Mouse (Mus musculus): ENCODE measurements at regions not wholly inside any gene's neighbourhood (a gene's known extent, or its start where the extent isn't known, plus 50 kb on each side); places are given as distances from the start of the nearest gene placed in this dataset.
"Not testable (repeated sequence)": the region's sequence is repeated elsewhere in the genome, so short reads cannot be mapped to it uniquely, and the experiment has no call there.

DNA sequence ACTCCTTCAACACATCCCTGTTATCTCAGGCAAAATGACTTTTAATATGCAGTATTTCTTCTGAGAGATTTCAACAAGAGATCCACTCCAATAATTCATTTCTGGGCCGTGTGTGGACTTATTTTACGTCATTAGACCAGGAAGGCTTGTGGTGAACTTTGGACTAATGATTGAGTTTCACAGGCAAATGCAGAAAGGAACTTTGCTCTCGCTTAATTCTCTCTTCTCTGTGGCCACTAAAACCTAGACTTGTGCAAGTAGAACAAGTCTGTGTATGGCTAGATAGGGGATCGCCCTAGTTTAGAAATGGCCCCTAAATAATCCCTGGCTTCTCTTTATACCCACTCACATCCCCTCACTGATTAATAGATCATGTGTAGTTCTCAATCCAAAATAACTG lies 50.6 kb upstream of the Ppp1r12a start:
- DNase-seq, result no peak

DNA sequence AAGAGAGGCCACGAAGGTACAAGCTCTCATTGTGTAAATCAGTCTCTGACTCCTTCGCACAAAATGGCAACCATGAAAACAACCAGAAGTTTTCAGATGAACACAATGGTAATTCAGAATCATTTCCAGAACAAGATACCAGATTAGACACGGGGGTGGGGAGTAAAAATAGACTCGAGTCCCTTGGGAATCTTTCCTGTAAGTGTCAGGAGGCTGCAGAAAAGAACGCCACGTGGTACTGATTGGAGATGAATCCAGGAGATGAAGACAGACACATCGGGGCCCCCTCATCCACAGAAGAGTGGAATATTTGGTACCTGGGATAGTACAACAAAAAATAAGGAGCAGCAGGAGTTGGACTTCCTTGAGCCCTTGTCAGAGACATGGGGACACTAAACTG lies 51.1 kb upstream of the Ppp1r12a start:
- no peak for DNase-seq

DNA sequence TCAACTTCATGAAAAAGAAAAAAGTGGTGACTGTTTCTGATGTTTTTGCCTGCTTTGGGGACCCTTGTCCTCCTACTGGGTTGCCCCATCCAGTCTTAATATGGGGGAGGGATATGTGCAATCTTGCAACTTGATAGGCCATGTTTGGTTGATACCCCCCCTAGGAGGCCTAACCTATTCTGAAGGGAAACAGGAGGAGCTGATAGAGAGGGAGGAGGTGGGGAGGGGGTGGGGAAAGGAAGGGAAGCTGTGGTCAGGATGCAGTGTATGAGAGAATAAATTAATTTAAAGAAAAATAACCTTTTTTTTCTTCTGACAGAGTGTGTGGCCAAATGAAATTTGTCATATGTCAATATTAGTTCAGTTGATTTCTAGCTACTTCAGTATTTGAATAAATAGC lies 51.8 kb upstream of the Ppp1r12a start:
- DNase-seq, result no peak

DNA sequence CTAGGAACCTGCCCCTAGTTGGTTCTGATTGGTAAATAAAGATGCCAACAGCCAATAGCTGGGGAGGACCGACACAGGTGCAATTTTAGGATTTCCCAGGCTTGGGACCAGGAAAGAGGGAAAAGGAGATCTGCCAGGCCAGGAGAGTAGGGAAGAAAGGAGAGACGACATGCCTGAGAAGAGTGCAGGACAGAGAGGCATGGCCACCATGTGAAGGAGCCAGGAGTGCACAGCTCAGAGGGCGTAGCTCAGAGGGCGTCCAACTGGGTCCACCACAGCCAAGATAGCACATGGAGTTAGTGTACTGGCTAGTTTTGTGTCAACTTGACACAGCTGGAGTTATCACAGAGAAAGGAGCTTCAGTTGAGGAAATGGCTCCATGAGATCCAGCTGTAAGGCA lies 53.5 kb upstream of the Ppp1r12a start:
- DNase-seq, result not testable (repeated sequence)

DNA sequence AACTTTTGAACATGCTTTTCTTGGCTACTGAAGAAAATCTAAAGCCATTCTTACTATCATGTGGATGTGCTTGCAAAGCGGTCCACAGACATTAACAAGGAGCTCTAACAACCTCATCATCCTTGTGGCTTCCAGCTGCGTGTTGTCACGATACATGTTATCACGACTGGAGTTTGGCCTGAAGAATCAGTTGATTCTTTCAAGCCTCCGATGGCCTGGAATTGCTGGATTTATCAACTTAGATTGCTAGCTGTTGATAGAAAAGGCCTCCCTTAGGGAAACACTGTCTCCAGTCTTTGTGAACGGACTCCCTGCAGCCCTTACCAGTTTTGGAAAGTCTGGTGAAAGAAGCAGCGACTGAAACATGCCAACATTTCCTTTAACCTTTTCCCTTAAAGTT lies 60.5 kb upstream of the Ppp1r12a start:
- DNase-seq, result no peak

DNA sequence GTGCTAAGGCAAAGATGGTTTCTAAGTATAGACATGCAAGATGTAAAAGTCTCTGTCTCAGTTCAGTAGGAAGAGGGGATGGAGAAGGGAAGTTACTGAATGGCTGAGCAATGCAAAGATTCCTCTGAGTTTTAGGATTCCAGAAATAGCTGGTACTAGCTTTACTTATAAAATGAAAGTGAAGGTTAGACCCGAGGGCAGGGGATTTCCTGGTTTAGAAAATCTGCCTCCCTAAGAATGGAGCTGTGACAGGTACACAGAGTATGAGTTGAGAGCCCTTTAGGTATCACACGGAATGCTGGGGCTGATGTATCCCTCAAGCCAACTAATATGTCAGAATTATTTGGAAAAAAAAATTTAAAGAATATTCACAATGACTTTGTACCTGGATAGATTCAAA lies 69.0 kb upstream of the Ppp1r12a start:
- no peak for DNase-seq

DNA sequence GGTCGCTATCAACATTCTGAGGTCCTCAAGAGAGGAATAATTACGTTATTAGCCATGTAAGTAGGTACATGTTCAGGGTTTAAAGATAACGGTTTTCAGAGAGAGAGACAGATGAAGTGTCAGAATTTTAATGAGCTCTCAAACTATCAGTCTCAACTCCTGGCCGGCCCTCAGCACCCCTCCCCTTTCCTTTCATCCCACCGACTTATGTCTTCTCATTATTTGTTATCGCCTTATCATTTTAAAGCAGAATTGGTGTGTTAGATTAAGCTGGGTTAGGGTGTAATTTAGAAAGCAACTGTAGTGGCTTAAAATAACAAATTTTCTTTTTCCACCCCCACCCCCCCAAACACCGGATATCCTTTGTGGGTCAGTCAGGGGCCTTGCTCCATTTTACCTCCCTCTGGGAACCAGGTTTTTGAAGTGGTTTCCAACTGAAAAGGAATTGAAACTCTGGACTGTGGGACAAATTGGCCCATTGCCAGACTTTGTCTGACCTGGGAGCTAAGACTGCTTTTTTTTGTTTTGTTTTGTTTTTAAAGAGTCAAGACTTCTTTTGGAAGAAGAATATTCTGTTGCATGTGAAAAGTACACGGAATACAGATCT lies 72.5 kb upstream of the Ppp1r12a start:
- no peak for DNase-seq

DNA sequence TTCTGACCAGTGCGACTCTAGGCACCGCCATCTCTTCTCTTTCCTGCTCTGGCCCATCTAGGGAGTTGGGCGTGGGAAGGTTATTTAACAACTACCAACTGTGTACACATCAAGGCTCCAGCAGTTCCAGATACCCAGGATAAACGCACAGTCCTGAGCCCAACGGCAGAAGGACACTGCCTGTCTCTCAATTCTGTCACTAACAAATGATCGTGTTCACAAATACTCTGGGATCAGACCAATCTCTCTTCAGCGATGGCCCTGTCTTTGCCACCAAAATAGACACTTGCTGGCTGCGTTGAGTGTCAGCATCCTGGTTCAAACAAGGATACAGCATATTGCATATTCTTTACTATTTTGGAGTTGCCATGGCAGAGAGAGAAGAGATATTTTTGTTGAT lies 73.1 kb upstream of the Ppp1r12a start:
- no peak for DNase-seq

DNA sequence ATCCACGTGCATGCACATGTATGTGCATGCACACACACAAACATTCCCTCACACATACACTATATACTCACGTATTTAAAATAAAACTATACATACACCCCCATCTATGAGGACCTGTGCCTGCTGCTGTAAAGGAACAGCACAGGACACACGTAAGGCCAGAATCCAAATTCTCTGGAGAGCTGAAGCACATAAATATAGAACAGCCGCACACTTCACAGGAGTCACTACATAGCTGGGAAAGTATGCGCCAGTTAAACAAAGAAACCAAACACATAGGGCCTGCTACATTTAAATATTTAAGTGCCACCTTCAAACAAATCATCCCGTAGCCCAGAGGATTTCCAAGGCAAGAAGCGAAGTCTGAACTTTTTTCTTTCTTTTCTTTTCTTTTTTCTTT lies 73.8 kb upstream of the Ppp1r12a start:
- DNase-seq, result no peak

DNA sequence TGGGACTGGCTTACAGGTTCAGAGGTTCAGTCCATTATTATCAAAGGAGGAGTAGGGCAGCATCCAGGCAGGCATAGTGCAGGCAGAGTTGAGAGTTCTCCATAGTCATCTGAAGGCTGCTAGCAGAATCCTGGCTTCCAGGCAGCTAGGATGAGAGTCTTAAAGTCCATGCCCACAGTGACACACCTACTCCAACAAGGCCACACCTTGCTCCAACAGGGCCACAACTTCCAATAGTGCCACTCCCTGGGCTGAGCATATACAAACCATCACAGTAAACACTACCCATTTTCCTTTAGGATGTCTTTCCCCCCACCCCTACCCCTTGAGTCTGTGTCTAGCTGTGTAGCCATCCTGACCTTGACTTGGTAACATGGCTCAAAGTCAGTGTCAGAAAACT lies 78.8 kb upstream of the Ppp1r12a start:
- DNase-seq, result no peak

DNA sequence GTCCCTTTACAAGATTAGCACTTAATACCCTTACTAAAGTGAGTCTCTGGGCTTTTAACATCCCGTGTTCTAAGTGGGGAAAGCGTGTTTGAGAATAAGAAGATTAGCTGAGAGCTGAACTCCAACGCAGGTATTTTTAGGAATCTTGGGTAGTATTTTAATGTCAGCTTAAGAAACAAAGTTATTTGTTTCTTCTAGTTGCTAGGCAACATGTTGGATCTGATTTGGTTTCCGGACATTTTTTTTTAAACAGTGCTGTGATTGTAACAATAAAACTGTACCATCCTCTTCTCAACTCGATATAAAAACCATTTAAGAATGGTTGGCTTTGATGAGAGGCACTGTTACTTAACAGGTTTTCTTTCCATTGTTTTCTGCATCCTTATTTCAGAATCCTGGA lies 86.8 kb upstream of the Ppp1r12a start:
- DNase-seq, result no peak

DNA sequence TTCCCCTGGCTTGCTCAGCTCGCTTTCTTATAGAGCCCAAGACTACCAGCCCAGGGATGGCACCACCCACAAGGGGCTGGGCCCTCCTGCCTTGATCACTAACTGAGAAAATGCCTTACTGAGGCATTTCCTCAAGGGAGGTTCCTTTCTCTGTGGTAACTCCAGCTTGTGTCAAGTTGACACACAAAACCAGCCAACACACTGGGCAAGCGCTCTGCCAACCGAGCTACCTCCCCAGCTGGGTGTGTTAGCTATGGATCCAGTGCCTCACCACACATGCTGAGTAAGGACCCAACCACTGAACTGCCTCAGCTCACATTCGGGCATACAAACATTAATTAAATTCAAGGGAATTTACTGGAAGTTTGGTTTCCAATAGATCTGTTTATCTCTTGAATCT lies 88.2 kb upstream of the Ppp1r12a start:
- no peak for DNase-seq

DNA sequence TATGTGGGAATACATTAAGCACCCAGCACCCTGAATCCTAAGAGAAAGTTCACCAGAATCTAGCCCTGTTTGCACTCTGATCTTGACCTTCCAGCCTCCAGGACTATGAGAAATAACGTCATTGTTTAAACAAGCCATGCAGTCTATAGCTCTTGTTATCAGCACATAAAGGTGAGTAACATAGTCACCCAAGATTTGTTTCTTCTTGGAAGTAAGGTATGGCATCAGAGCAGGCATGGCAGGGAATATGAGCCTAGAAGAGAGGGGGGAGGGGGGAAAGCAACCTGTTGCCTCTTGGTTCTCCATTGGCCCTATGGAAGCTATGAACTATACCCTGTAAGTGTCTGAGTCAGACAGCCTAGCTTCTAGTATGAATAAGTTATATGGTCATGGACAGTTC lies 89.8 kb upstream of the Ppp1r12a start:
- no peak for DNase-seq

DNA sequence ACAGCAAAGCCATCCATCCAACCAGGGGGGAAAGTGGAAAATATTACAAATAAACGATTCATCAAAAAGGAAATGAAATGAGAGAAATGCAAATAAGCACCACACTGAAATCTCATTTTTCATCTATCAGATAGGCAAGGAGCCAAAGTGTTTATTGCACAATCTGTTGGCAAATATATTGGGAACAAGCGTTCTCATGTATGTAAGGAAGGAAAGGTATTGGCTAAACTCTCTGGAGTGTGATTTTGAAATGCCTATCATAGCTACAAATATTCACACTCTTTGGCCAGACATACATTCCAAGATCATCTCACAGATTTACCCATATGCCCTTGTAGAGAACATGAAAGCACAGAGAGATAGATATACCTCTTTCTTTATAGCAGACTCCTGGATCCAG lies 90.6 kb upstream of the Ppp1r12a start:
- DNase-seq, result no peak

DNA sequence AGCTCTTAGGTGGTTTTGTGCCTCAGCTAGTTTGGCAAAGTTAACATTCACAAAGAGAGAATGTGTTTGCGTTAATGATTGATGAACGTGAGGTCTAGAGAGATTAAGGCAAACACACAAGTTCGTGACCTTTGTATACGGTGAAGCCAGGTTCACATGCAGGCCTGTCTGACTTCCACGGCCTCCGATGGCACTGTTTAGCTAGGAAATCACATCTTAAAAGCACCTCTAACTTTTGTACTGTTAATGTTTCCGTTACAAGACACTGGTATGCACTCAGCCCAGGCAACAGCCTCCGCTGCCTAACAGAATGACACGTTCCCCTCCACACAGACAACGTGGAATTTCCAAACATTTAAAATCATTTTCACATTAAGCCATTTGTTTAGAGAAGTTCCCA lies 94.3 kb upstream of the Ppp1r12a start:
- DNase-seq, result no peak

DNA sequence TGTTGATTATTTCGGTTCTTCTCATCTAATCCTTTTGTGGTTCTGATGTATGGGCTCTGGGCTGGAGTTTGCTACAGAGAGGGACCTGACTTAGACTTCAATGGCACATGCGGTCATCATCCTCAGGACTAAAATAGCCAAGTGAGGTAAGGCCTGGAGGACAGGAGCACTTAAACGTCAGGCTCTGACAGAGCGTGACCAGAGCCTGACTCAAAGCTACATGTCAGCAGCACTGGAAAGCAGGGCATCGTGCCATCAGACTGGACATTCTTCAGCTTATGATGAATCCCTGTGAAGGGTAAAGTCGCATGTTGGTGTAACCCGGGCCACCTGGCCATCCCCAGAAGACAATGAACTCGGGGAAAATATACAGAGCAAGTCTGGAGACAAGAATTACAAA lies 95.8 kb upstream of the Ppp1r12a start:
- no peak for DNase-seq

DNA sequence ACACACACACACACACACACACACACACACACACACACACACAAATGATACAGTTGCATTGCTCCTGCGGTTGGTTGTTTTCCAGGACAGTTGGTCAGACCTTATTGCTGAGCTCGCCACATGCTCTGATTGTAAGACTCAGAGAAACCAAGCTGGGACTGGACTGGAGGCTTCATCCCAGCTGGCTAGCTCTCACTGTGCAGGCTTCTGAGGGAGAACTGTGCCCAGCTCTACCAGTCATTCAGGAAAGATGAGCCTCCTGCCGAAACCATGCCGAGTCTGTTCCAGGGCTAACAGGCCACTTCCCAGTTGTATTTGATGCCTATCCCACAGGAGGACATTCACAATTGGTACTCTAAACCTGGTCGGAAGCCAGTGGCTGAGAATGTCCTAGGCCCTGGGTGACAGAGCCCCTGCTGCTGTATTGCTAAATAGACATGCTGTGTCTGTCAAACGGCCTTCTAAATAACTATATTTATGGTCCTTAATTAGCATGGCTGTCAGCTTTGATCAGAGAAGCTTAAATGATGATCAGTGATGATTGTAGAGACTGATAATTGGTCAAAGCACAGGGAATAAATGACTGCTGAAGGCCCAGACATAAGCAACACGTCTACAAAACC lies 100.1 kb upstream of the Ppp1r12a start:
- DNase-seq, result peak; percentile 2 to 5

DNA sequence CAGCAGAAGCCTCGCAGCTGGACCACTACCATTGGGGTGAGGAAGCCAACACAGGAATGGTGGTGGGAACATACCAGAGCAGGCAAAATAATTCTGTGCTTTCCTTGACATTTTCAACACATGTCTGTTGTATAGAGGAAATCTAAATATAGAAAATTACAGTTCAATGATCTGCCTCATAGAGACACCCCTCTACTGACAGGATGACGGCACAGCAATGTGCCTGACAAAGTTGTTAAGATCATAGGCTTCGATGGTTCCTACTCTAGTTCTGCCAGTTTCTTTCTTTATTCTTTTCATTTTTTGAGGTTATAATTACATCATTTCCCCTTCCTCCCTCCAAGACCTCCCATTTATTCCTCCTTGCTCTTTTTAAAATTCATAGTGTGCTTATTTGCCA lies 101.4 kb upstream of the Ppp1r12a start:
- DNase-seq, result no peak

DNA sequence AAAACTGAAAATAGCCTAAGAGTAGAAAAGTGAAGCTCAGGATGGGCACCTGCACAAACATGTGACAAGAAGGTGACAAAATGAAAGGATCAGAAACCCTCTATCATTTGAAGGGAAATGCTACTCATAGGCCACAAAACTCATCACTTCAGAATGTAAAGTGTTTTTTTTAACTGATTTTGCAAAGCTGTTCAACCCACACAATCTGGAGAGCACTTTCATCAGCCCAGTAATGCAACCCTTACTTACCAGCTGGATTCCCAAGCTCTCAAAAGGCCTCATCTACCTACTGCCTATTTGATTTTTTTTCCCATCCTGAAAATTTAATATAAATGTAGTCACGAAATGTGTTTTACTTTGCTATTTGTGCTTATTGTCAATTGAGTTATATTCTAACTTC lies 110.4 kb upstream of the Ppp1r12a start:
- no peak for DNase-seq

DNA sequence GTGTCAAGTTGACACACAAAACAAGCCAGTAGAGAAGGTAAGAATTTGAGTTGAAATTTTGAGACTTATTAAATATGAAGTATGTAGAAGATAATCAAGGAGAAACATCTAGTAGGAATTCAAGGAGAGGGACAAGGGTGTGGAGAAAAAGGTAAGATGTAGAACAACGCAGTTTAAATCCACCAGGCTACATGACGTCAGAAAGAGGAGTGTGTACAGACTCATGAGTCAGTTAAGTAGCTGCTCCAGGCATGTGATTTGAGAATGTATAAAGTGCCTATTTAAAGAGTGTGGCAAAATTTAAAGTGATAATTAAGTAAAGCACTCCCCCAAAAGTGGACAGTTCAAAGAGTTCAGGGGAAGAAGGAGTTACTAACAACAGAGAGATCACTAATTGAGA lies 113.6 kb upstream of the Ppp1r12a start:
- no peak for DNase-seq

DNA sequence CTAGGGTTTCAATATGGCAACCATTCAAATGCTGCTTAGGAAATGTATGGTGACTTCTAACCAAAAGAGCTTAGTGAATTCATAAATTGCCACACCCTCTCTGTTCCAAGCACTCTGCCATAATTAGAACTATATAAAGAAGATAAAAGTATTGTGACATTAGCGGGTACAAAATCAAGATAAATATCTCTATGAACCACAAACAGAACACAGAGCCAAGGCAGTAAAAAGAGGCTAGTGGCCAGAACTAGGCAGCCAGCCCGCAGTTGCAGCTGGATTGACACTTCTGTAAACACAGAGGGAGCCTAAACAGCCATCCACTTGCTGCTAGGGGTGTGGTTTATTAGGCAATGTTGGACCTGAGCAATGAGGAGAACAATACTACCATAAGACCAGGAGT lies 118.5 kb upstream of the Ppp1r12a start:
- no peak for DNase-seq

DNA sequence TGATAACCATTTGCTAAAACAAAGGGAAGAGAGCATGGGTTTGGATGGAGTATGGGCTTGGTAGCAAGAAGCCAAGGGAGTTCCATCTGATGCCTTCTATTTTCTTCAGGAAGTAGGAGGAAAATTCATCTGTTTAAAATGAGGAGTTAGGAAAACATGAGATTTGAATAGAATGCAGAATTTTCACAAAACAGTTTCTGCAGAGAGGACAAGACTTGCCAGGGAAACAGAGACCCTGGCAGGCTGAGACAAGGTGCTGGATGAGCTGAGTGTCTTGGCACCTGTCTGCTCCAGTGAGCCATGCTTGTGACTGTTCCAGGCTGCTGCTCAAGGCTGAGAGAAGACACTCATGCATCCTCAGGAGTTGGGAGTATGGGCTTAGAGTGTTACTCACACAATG lies 122.0 kb upstream of the Ppp1r12a start:
- no peak for DNase-seq

DNA sequence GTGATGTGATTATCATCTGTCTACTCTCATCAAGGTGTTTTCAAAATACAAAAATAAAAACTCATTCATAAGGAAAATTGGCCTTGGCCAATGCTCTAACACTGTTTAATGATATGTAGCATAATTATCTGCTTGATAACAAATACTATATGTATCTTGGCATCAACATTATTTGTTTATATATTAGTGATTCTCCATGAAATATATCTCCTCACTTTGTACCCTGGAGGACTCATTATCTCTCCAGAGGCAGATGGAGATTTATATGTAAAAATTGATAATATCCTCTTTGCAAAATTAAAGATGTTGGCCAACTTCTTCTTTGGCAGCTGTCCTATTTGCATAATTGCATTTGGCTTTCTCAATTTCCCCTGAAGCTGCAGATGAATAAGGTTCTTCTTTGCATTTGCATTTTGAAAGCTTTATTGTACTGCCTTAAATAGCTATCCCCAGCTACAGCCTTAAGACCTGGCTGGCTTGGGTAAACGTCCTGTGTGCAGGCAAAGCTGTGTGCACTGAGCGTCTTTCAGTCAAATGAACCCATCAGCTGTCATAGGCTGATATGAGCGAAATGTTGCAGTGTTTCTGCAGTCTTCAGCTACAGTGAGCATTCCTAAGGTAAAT lies 124.7 kb upstream of the Otogl start:
- no peak for DNase-seq

DNA sequence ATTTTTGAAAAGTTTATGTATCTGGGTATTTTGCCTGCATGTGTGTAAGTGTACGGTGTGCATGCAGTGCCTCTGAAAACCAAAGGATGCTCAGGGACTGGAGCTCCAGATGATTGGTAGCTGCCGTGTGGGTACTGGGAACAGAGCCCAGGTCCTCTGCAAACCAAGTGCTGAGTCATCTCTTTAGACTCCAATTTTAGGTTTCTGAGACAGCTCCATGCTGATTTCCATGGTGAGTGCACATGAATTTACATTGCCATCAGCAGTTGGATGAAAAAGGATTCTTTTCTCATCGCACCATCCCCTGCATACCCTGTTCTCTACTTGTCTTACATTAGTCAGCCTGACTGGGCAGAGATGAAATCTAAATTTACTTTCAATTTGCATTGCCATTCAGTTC lies 122.1 kb upstream of the Otogl start:
- no peak for DNase-seq

DNA sequence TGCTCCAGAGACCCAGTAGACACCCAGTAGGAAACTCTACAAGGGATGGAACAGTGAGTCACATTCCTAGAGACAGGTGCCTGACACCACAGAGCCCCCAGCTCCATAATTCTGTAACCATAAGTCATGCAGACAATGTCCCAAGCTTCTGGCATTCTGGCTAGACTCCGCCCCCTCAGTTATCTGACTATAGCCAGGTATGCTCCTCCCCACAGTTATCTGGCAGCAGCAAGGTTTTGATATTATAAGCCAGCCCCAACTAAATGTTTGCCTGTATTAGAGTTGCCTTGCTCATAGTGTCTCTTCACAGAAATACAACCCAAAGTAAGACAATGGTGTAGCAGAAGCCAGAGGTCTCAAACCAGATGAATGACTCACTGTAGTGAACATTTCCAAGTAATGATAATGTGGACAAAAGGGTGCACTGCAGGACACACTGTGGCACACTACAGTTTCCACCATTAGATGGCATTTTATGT lies 121.4 kb upstream of the Otogl start:
- no peak for DNase-seq

Measured in cerebellum, postnatal 36 days (tissue).